Mouse (Mus musculus): ENCODE data around the gene Araf. TPM values are rescaled to one million over a fixed set of nuclear protein-coding genes. Genes with fewer than 3 reads are reported as not detected.

Gene Araf
- polyA plus RNA-seq, 1 experiment from 2014 or later, result 86.4 TPM

GRCm38 (mm10) chrX:20787309-20787708 is 10.3 kb upstream of the Araf start:
- Histone ChIP-seq H3K27ac (ENCODE audit: low read depth) (no peak overlapping the region), H3K4me1 (ENCODE audit: insufficient read depth) (no peaks in the 10 kb centered on the region), H3K4me3 (ENCODE audit: low read depth, low read length) (no peak overlapping the region), H3K9ac (no peak overlapping the region), H3K36me3 (ENCODE audit: insufficient read depth) (no peaks in the 10 kb centered on the region), H3K9me3 (ENCODE audit: low read depth, low read length) (no peaks in the 10 kb centered on the region), H3K27me3 (ENCODE audit: insufficient read depth, low read length) (no peaks in the 10 kb centered on the region), H3K4me2 (no peak overlapping the region)
- DNase-seq, result no peak
- WGBS, result 64% methylated on average over 2 of the region's 2 CpGs
- TF ChIP-seq CTCF (IDR thresholded peaks at IDR 0.05; ENCODE audit: low read depth), result no peak
- no peak for ATAC-seq (ENCODE audit: insufficient read depth)

- H3K27ac ChIP-seq (ENCODE audit: low read depth), result no peak overlapping the region
- no peaks in the 10 kb centered on the region for H3K36me3 ChIP-seq (ENCODE audit: insufficient read depth)
- H3K4me3 ChIP-seq (ENCODE audit: low read depth, low read length), result no peak overlapping the region
- no peaks in the 10 kb centered on the region for H3K27me3 ChIP-seq (ENCODE audit: insufficient read depth, low read length)
- no peak overlapping the region for H3K4me2 ChIP-seq
- H3K9ac ChIP-seq, result no peak overlapping the region
- DNase-seq (no peak), ATAC-seq (ENCODE audit: insufficient read depth) (no peak)
- no peaks in the 10 kb centered on the region for H3K4me1 ChIP-seq (ENCODE audit: insufficient read depth)
- no peak for TF ChIP-seq CTCF (IDR thresholded peaks at IDR 0.05; ENCODE audit: low read depth)
- WGBS, result 25% methylated on average over 3 of the region's 3 CpGs
- no peaks in the 10 kb centered on the region for H3K9me3 ChIP-seq (ENCODE audit: low read depth, low read length)
Measured at GRCm38 (mm10) chrX:20792417-20792816, 5.2 kb upstream of the Araf start.

- Histone ChIP-seq H3K4me2 (no peak overlapping the region), H3K27ac (ENCODE audit: low read depth) (no peak overlapping the region), H3K27me3 (ENCODE audit: insufficient read depth, low read length) (no peaks in the 10 kb centered on the region), H3K4me3 (ENCODE audit: low read depth, low read length) (no peak overlapping the region), H3K36me3 (ENCODE audit: insufficient read depth) (no peaks in the 10 kb centered on the region), H3K9ac (no peak overlapping the region), H3K4me1 (ENCODE audit: insufficient read depth) (no peaks in the 10 kb centered on the region), H3K9me3 (ENCODE audit: low read depth, low read length) (no peaks in the 10 kb centered on the region)
- WGBS, result 58% methylated on average over 7 of the region's 7 CpGs
- ATAC-seq (ENCODE audit: insufficient read depth), result no peak
- TF ChIP-seq CTCF (IDR thresholded peaks at IDR 0.05; ENCODE audit: low read depth), result peak; percentile 26; the same call in 1 of the 2 replicates
- peak; percentile 26 for DNase-seq
Measured at GRCm38 (mm10) chrX:20793230-20793629, 4.4 kb upstream of the Araf start.

- H3K27ac ChIP-seq (ENCODE audit: low read depth), result no peak overlapping the region
- H3K36me3 ChIP-seq (ENCODE audit: insufficient read depth), result no peaks in the 10 kb centered on the region
- no peak for ATAC-seq (ENCODE audit: insufficient read depth)
- H3K4me2 ChIP-seq, result no peak overlapping the region
- no peak overlapping the region for H3K9ac ChIP-seq
- H3K27me3 ChIP-seq (ENCODE audit: insufficient read depth, low read length), result no peaks in the 10 kb centered on the region
- WGBS, result 45% methylated on average over 5 of the region's 5 CpGs
- H3K4me3 ChIP-seq (ENCODE audit: low read depth, low read length), result no peak overlapping the region
- DNase-seq, result no peak
- no peak for TF ChIP-seq CTCF (IDR thresholded peaks at IDR 0.05; ENCODE audit: low read depth)
- no peaks in the 10 kb centered on the region for H3K9me3 ChIP-seq (ENCODE audit: low read depth, low read length)
- no peaks in the 10 kb centered on the region for H3K4me1 ChIP-seq (ENCODE audit: insufficient read depth)
Measured at GRCm38 (mm10) chrX:20794229-20794628, 3.4 kb upstream of the Araf start.

- peak; percentile 99 for ATAC-seq (ENCODE audit: insufficient read depth)
- no peaks in the 10 kb centered on the region for H3K9me3 ChIP-seq (ENCODE audit: low read depth, low read length)
- H3K27me3 ChIP-seq (ENCODE audit: insufficient read depth, low read length), result no peaks in the 10 kb centered on the region
- H3K27ac ChIP-seq (ENCODE audit: low read depth), result peak overlapping the region; percentile 93
- WGBS, result 14% methylated on average over 21 of the region's 21 CpGs
- peak overlapping the region; percentile 64 for H3K9ac ChIP-seq
- H3K4me3 ChIP-seq (ENCODE audit: low read depth, low read length), result peak overlapping the region; percentile 42
- H3K36me3 ChIP-seq (ENCODE audit: insufficient read depth), result no peaks in the 10 kb centered on the region
- peak overlapping the region; percentile 59 for H3K4me2 ChIP-seq
- DNase-seq, result peak; percentile 90
- TF ChIP-seq CTCF (IDR thresholded peaks at IDR 0.05; ENCODE audit: low read depth), result peak; percentile 17; the same call in 1 of the 2 replicates
- H3K4me1 ChIP-seq (ENCODE audit: insufficient read depth), result no peaks in the 10 kb centered on the region
Measured at GRCm38 (mm10) chrX:20798141-20798796, 655 bp downstream of the Araf start.

GRCm38 (mm10) chrX:20798797-20799147 is 1.2 kb downstream of the Araf start:
- peak overlapping the region; percentile 42 for H3K4me3 ChIP-seq (ENCODE audit: low read depth, low read length)
- no peaks in the 10 kb centered on the region for H3K36me3 ChIP-seq (ENCODE audit: insufficient read depth)
- peak overlapping the region; percentile 59 for H3K4me2 ChIP-seq
- no peaks in the 10 kb centered on the region for H3K27me3 ChIP-seq (ENCODE audit: insufficient read depth, low read length)
- no peak for TF ChIP-seq CTCF (IDR thresholded peaks at IDR 0.05; ENCODE audit: low read depth)
- ATAC-seq (ENCODE audit: insufficient read depth) (no peak), DNase-seq (no peak)
- no peaks in the 10 kb centered on the region for H3K4me1 ChIP-seq (ENCODE audit: insufficient read depth)
- H3K27ac ChIP-seq (ENCODE audit: low read depth), result peak overlapping the region; percentile 93
- peak overlapping the region; percentile 64 for H3K9ac ChIP-seq
- H3K9me3 ChIP-seq (ENCODE audit: low read depth, low read length), result no peaks in the 10 kb centered on the region
- 18% methylated on average over 7 of the region's 7 CpGs for WGBS

- TF ChIP-seq CTCF (IDR thresholded peaks at IDR 0.05; ENCODE audit: low read depth), result no peak
- H3K4me3 ChIP-seq (ENCODE audit: low read depth, low read length), result no peak overlapping the region
Measured at GRCm38 (mm10) chrX:20801456-20801855, 3.8 kb downstream of the Araf start.

More at GRCm38 (mm10) chrX:20801456-20801855, 3.8 kb downstream of the Araf start:
- Histone ChIP-seq H3K27ac (ENCODE audit: low read depth) (no peak overlapping the region), H3K4me2 (no peak overlapping the region), H3K27me3 (ENCODE audit: insufficient read depth, low read length) (no peaks in the 10 kb centered on the region), H3K9ac (no peak overlapping the region), H3K36me3 (ENCODE audit: insufficient read depth) (no peaks in the 10 kb centered on the region), H3K9me3 (ENCODE audit: low read depth, low read length) (no peaks in the 10 kb centered on the region), H3K4me1 (ENCODE audit: insufficient read depth) (no peaks in the 10 kb centered on the region)
- WGBS, result 83% methylated on average over 2 of the region's 2 CpGs
- no peak for ATAC-seq (ENCODE audit: insufficient read depth)
- DNase-seq, result no peak

All from lung, embryonic 14.5 days (tissue).